Mouse (Mus musculus) CH12.LX (cell line): ENCODE data around the gene Arvcf.

ENCODE experiments used
- BHLHE40 ChIP-seq: IDR thresholded peaks from 2 replicates; pipeline ENCODE4 v1.6.1; 2011; ENCODE audit warnings: mild to moderate bottlenecking, low read depth, low read length, improper control_type of control experiment
- CTCF ChIP-seq, 2 experiments: IDR thresholded peaks in 1 of 2; conservative IDR thresholded peaks in 1 of 2; 2 replicates each; pipeline ENCODE4 v1.5.1; 2011 to 2012; ENCODE audit warnings: low read depth in 2 of 2, low read length in 2 of 2, improper control_type of control experiment in 1 of 2, inconsistent platforms in 1 of 2, mild to moderate bottlenecking in 1 of 2, moderate library complexity in 1 of 2
- E2F4 ChIP-seq: IDR thresholded peaks from 2 replicates; pipeline ENCODE4 v1.6.1; 2011; ENCODE audit warnings: low read depth, low read length, improper control_type of control experiment; ENCODE audit not compliant: insufficient replicate concordance
- EP300 ChIP-seq: IDR thresholded peaks from 2 replicates; pipeline ENCODE4 v1.6.1; 2011; ENCODE audit warnings: low read length, improper control_type of control experiment
- IRF4 ChIP-seq: IDR thresholded peaks from 2 replicates; pipeline ENCODE4 v1.6.1; 2014; ENCODE audit warnings: low read depth, mild to moderate bottlenecking, inconsistent platforms, low read length, improper control_type of control experiment
- MAX ChIP-seq: IDR thresholded peaks from 2 replicates; pipeline ENCODE4 v1.6.1; 2011; ENCODE audit warnings: low read length, improper control_type of control experiment
- MEF2A ChIP-seq: IDR thresholded peaks from 2 replicates; pipeline ENCODE4 v1.6.1; 2014; ENCODE audit warnings: low read depth, mild to moderate bottlenecking, inconsistent platforms, low read length, improper control_type of control experiment, borderline replicate concordance
- MXI1 ChIP-seq: IDR thresholded peaks from 2 replicates; pipeline ENCODE4 v1.6.1; 2011; ENCODE audit warnings: mild to moderate bottlenecking, low read depth, low read length, improper control_type of control experiment
- PAX5 ChIP-seq: IDR thresholded peaks from 2 replicates; pipeline ENCODE4 v1.6.1; 2012; ENCODE audit warnings: low read length, inconsistent platforms, mixed read lengths
- POLR2A ChIP-seq: IDR thresholded peaks from 2 replicates; pipeline ENCODE4 v1.6.1; 2011; ENCODE audit warnings: low read depth, mild to moderate bottlenecking, improper control_type of control experiment, low read length
- RAD21 ChIP-seq: IDR thresholded peaks from 2 replicates; pipeline ENCODE4 v1.6.1; 2011; ENCODE audit warnings: low read depth, mild to moderate bottlenecking, low read length, improper control_type of control experiment, moderate library complexity
- UBTF ChIP-seq: IDR thresholded peaks from 2 replicates; pipeline ENCODE4 v1.6.1; 2012; ENCODE audit warnings: low read depth, mild to moderate bottlenecking, inconsistent platforms, low read length, improper control_type of control experiment, moderate library complexity
- USF1 ChIP-seq: IDR thresholded peaks from 2 replicates; pipeline ENCODE4 v1.6.1; 2014; ENCODE audit warnings: low read depth, mild to moderate bottlenecking, inconsistent platforms, low read length, improper control_type of control experiment
- ZNF384 ChIP-seq: IDR thresholded peaks from 2 replicates; pipeline ENCODE4 v1.6.1; 2012; ENCODE audit warnings: low read depth, low read length, improper control_type of control experiment, inconsistent platforms

- TF ChIP-seq CTCF (conservative IDR thresholded peaks at IDR 0.05 in 1 of 2, IDR thresholded peaks at IDR 0.05 in 1 of 2; ENCODE audit: low read depth in 2 of 2, low read length in 2 of 2) (no peak), POLR2A (no peak), IRF4 (no peak), MEF2A (no peak), EP300 (no peak), PAX5 (no peak), MXI1 (no peak), BHLHE40 (no peak), MAX (no peak), UBTF (no peak), USF1 (no peak), RAD21 (no peak), E2F4 (no peak), ZNF384 (no peak)
Measured at GRCm38 (mm10) chr16:18388583-18389435, 40.8 kb downstream of the Arvcf start.
